Mouse (Mus musculus) cerebral cortex, adult 2 months (tissue): ENCODE results near the gene Polh.

Experiments
- WGBS: fragments of 180-500 bp; shearing (Covaris S2); methylation state at CpG from one replicate; pipeline ENCODE4 v1.1.7; 2018; 5-methylcytosine and 5-hydroxymethylcytosine counted together

Gene Polh

GRCm38 (mm10) chr17:46129741-46130498, 72.5 kb downstream of the Polh start:
- WGBS, result 64% methylated on average over 13 of the region's 13 CpGs

GRCm38 (mm10) chr17:46127814-46128493, 74.5 kb downstream of the Polh start:
- 76% methylated on average over 6 of the region's 6 CpGs for WGBS

- 82% methylated on average over 6 of the region's 6 CpGs for WGBS
Observed at GRCm38 (mm10) chr17:46126608-46127007, 75.8 kb downstream of the Polh start.

- 92% methylated on average over 12 of the region's 12 CpGs for WGBS
Observed at GRCm38 (mm10) chr17:46123953-46124700, 78.3 kb downstream of the Polh start.

- WGBS, result 94% methylated on average over 4 of the region's 4 CpGs
Observed at GRCm38 (mm10) chr17:46123285-46123684, 79.2 kb downstream of the Polh start.

GRCm38 (mm10) chr17:46122791-46123190, 79.7 kb downstream of the Polh start:
- 97% methylated on average over 4 of the region's 4 CpGs for WGBS
